Mouse (Mus musculus): Measurements from ENCODE around the gene Gm17949. TPM values are rescaled to one million over a fixed set of nuclear protein-coding genes. Genes with fewer than 3 reads are reported as not detected.

Gene Gm17949
- polyA plus RNA-seq, 1 experiment, result 0.04 TPM

GRCm38 (mm10) chr17:57020960-57021359, 9.7 kb downstream of the Gm17949 start:
- Histone ChIP-seq H3ac (ENCODE audit: control insufficient read depth, insufficient read length) (no peak overlapping the region), H3K27me3 (ENCODE audit: control insufficient read depth, insufficient read depth, insufficient read length) (no peaks in the 10 kb centered on the region), H3K36me3 (ENCODE audit: control insufficient read depth, insufficient read depth) (peaks cover 11% of the 10 kb centered on the region), H3K4me3 (no peak overlapping the region), H3K4me2 (ENCODE audit: low read depth) (no peak overlapping the region), H3K79me2 (ENCODE audit: control insufficient read depth, insufficient read depth) (no peaks in the 10 kb centered on the region)
- TF ChIP-seq REST (IDR thresholded peaks at IDR 0.05; ENCODE audit: insufficient read depth, insufficient read length), result no peak
- no peak for TF ChIP-seq USF1 (IDR thresholded peaks at IDR 0.05; ENCODE audit: low read depth)
- TF ChIP-seq E2F4 (IDR thresholded peaks at IDR 0.05; ENCODE audit: insufficient read depth), result no peak
- no peak for TF ChIP-seq SRF (IDR thresholded peaks at IDR 0.05; ENCODE audit: control insufficient read depth, insufficient read length, low read depth)
- TF ChIP-seq POLR2A (IDR thresholded peaks at IDR 0.05; ENCODE audit: insufficient read length, low read depth), result no peak
- no peak for TF ChIP-seq CEBPB (IDR thresholded peaks at IDR 0.05; ENCODE audit: insufficient read depth, poor library complexity, severe bottlenecking)
- TF ChIP-seq MYOD1 (IDR thresholded peaks at IDR 0.05; ENCODE audit: control insufficient read depth in 1 of 3, insufficient read length in 2 of 3, low read depth in 2 of 3), result no peak
- TF ChIP-seq TCF3 (IDR thresholded peaks at IDR 0.05; ENCODE audit: insufficient read length, low read depth), result no peak
- no peak for TF ChIP-seq MAX (IDR thresholded peaks at IDR 0.05; ENCODE audit: low read depth)
- no peak for TF ChIP-seq POLR2AphosphoS2 (IDR thresholded peaks at IDR 0.05; ENCODE audit: insufficient read length, low read depth)
- no peak for TF ChIP-seq TCF12 (IDR thresholded peaks at IDR 0.05; ENCODE audit: insufficient read depth, poor library complexity, severe bottlenecking)
- no peak for TF ChIP-seq MYOG (IDR thresholded peaks at IDR 0.05; ENCODE audit: control insufficient read depth in 1 of 3, insufficient read depth in 1 of 3, insufficient read length in 2 of 3, low read depth in 2 of 3)

DNA sequence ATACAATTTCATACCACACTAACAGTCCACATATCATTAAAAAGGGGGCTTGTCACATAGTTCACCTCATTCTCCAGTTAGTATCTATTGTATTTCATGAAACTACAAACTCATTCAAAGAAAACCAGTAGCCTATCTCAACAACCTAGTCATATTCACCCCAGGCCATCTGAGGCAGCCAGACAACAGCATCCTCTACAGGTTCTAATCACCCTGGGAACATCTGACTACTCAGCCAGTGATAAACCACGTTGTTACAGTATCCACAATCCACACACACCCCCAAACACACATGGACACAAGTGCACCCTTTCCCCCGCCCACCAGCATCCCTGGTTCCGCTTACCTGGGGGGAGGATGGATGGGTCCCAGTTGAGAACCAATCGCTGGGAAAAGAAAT, 16.2 kb downstream of the Gm17949 start:
- Histone ChIP-seq H3K4me3 (no peak overlapping the region), H3K36me3 (ENCODE audit: control insufficient read depth, insufficient read depth) (peaks cover 20% of the 10 kb centered on the region), H3ac (ENCODE audit: control insufficient read depth, insufficient read length) (no peak overlapping the region), H3K79me2 (ENCODE audit: control insufficient read depth, insufficient read depth) (peaks cover 42% of the 10 kb centered on the region), H3K4me2 (ENCODE audit: low read depth) (no peak overlapping the region), H3K27me3 (ENCODE audit: control insufficient read depth, insufficient read depth, insufficient read length) (no peaks in the 10 kb centered on the region)
- TF ChIP-seq POLR2A (IDR thresholded peaks at IDR 0.05; ENCODE audit: insufficient read length, low read depth), result no peak
- TF ChIP-seq MYOG (IDR thresholded peaks at IDR 0.05; ENCODE audit: control insufficient read depth in 1 of 3, insufficient read depth in 1 of 3, insufficient read length in 2 of 3, low read depth in 2 of 3), result no peak
- no peak for TF ChIP-seq E2F4 (IDR thresholded peaks at IDR 0.05; ENCODE audit: insufficient read depth)
- no peak for TF ChIP-seq SRF (IDR thresholded peaks at IDR 0.05; ENCODE audit: control insufficient read depth, insufficient read length, low read depth)
- TF ChIP-seq MYOD1 (IDR thresholded peaks at IDR 0.05; ENCODE audit: control insufficient read depth in 1 of 3, insufficient read length in 2 of 3, low read depth in 2 of 3), result no peak
- TF ChIP-seq TCF3 (IDR thresholded peaks at IDR 0.05; ENCODE audit: insufficient read length, low read depth), result no peak
- TF ChIP-seq POLR2AphosphoS2 (IDR thresholded peaks at IDR 0.05; ENCODE audit: insufficient read length, low read depth), result no peak
- no peak for TF ChIP-seq CEBPB (IDR thresholded peaks at IDR 0.05; ENCODE audit: insufficient read depth, poor library complexity, severe bottlenecking)
- no peak for TF ChIP-seq MAX (IDR thresholded peaks at IDR 0.05; ENCODE audit: low read depth)
- TF ChIP-seq REST (IDR thresholded peaks at IDR 0.05; ENCODE audit: insufficient read depth, insufficient read length), result no peak
- no peak for TF ChIP-seq USF1 (IDR thresholded peaks at IDR 0.05; ENCODE audit: low read depth)
- no peak for TF ChIP-seq TCF12 (IDR thresholded peaks at IDR 0.05; ENCODE audit: insufficient read depth, poor library complexity, severe bottlenecking)

GRCm38 (mm10) chr17:57029691-57030090, 18.4 kb downstream of the Gm17949 start:
- no peak overlapping the region for H3ac ChIP-seq (ENCODE audit: control insufficient read depth, insufficient read length)
- no peak for TF ChIP-seq REST (IDR thresholded peaks at IDR 0.05; ENCODE audit: insufficient read depth, insufficient read length)
- TF ChIP-seq POLR2A (IDR thresholded peaks at IDR 0.05; ENCODE audit: insufficient read length, low read depth), result peak; percentile 14
- no peak for TF ChIP-seq SRF (IDR thresholded peaks at IDR 0.05; ENCODE audit: control insufficient read depth, insufficient read length, low read depth)
- no peak for TF ChIP-seq POLR2AphosphoS2 (IDR thresholded peaks at IDR 0.05; ENCODE audit: insufficient read length, low read depth)

GRCm38 (mm10) chr17:57030931-57031660, 19.8 kb downstream of the Gm17949 start, which contains the start of gene Khsrp:
Gene Khsrp, minus strand, starts transcription at chr17:57031522.
- peak within 1 kb of the TSS; percentile 95 for H3K4me2 ChIP-seq (ENCODE audit: low read depth)
- H3K4me3 ChIP-seq, result peak within 1 kb of the TSS; percentile 68
- peak within 1 kb of the TSS; percentile 63 for H3ac ChIP-seq (ENCODE audit: control insufficient read depth, insufficient read length)
- H3K27me3 ChIP-seq (ENCODE audit: control insufficient read depth, insufficient read depth, insufficient read length), result no peaks in the 10 kb centered on the region
- TF ChIP-seq E2F4 (IDR thresholded peaks at IDR 0.05; ENCODE audit: insufficient read depth) (no peak), SRF (IDR thresholded peaks at IDR 0.05; ENCODE audit: control insufficient read depth, insufficient read length, low read depth) (peak; percentile 15), USF1 (IDR thresholded peaks at IDR 0.05; ENCODE audit: low read depth) (peak; percentile 7), POLR2AphosphoS2 (IDR thresholded peaks at IDR 0.05; ENCODE audit: insufficient read length, low read depth) (peak; percentile 81), REST (IDR thresholded peaks at IDR 0.05; ENCODE audit: insufficient read depth, insufficient read length) (peak; percentile 3), MYOG (IDR thresholded peaks at IDR 0.05; ENCODE audit: control insufficient read depth in 1 of 3, insufficient read depth in 1 of 3, insufficient read length in 2 of 3, low read depth in 2 of 3) (peak in 1 of 3 experiments; percentile 5), TCF12 (IDR thresholded peaks at IDR 0.05; ENCODE audit: insufficient read depth, poor library complexity, severe bottlenecking) (no peak), MYOD1 (IDR thresholded peaks at IDR 0.05; ENCODE audit: control insufficient read depth in 1 of 3, insufficient read length in 2 of 3, low read depth in 2 of 3) (peak in 1 of 3 experiments; percentile 10), POLR2A (IDR thresholded peaks at IDR 0.05; ENCODE audit: insufficient read length, low read depth) (peak; percentile 93)
- H3K36me3 ChIP-seq (ENCODE audit: control insufficient read depth, insufficient read depth), result peaks cover 9% of the 10 kb centered on the region
- peaks cover 42% of the 10 kb centered on the region for H3K79me2 ChIP-seq (ENCODE audit: control insufficient read depth, insufficient read depth)

More at GRCm38 (mm10) chr17:57029691-57030090, 18.4 kb downstream of the Gm17949 start:
- Histone ChIP-seq H3K4me3 (peak overlapping the region; percentile 68), H3K79me2 (ENCODE audit: control insufficient read depth, insufficient read depth) (peaks cover 42% of the 10 kb centered on the region), H3K27me3 (ENCODE audit: control insufficient read depth, insufficient read depth, insufficient read length) (no peaks in the 10 kb centered on the region), H3K4me2 (ENCODE audit: low read depth) (peak overlapping the region; percentile 95), H3K36me3 (ENCODE audit: control insufficient read depth, insufficient read depth) (peaks cover 20% of the 10 kb centered on the region)
